In the genomic region with DNA sequence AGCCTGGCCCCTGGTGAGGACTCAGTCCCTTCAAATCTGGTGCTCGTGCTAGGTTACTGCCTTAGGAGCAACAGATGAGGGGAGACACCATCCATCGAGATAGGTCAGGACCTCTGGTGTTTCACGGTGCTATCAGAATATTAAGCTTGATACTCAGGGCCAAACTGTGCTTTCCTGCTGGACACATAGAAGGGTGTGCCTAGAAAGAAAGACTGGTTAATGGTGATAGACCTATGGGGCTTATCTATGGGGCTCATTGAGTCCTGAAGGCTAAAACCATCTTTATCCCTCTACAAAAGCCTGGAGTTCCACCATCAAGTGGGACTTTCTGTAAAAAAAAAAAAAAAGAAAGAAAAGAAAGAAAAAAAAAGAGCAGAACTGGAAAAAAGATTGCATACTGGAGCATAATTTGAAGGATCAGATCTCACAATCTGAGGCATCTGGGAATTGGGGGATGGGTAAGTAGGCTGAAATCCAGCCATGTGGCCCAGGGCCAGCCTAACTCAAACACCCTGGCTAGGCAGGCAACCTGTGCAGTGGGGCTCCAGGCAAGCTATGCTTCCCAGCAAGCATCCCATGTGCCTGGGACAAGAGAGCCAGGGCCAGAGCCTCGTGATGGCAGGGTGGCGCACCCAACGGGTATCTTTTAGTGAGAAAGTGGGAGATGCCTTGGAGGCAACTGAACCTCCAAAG, we compare ENCODE assay signal across 23 mouse cellular contexts. TPM values are rescaled to one million over a fixed set of nuclear protein-coding genes. Genes with fewer than 3 reads are reported as not detected.
DNase-seq lines count a peak whose midpoint lies in the region; ATAC-seq and TF ChIP-seq lines count a peak whose summit lies in the region.
"Had no signal": no experiment of that assay in that cellular context is flagged by ENCODE, and none has a peak within 500 bp of the region (broad histone marks: within the 10 kb centered on the region; RNA-seq: fewer than 3 reads in every experiment).

No protein-coding gene starts in this region.

- H3K9ac ChIP-seq in liver, embryonic 12.5 days: no peak overlapping the region
- H3K9ac ChIP-seq in liver, embryonic 15.5 days: no peak overlapping the region
- H3K9ac ChIP-seq in intestine, embryonic 15.5 days: no peak overlapping the region
- H3K9ac ChIP-seq: embryonic facial prominence, embryonic 12.5 days; heart, embryonic 13.5 days; hindbrain, embryonic 13.5 days had no signal

- H3K9me3 ChIP-seq in liver, embryonic 12.5 days (replicated peaks): no peaks in the 10 kb centered on the region
- no peaks in the 10 kb centered on the region for H3K9me3 ChIP-seq in liver, embryonic 15.5 days (replicated peaks)
- H3K9me3 ChIP-seq in intestine, embryonic 15.5 days: no peaks in the 10 kb centered on the region
- H3K9me3 ChIP-seq: embryonic facial prominence, embryonic 12.5 days; heart, embryonic 13.5 days; hindbrain, embryonic 13.5 days had no signal

- H3K4me3 ChIP-seq in liver, embryonic 12.5 days: no peak overlapping the region
- H3K4me3 ChIP-seq in liver, embryonic 15.5 days (replicated peaks): no peak overlapping the region
- no peak overlapping the region for H3K4me3 ChIP-seq in intestine, embryonic 15.5 days (replicated peaks)
- H3K4me3 ChIP-seq: embryonic facial prominence, embryonic 12.5 days; gastrocnemius, adult 2 months; heart, embryonic 13.5 days; hindbrain, embryonic 13.5 days had no signal

- TF ChIP-seq CTCF in brain, embryonic 14.5 days (IDR thresholded peaks at IDR 0.05; ENCODE audit: borderline replicate concordance, extremely low read depth, insufficient read depth, insufficient read length): no peak

- DNase-seq in cerebellum, postnatal 14 days: peak; percentile 15 to 36
- DNase-seq in cerebellum, postnatal 25 days: no peak
- no peak for DNase-seq in liver
- peak; percentile 64 for DNase-seq in brain, embryonic 14.5 days (ENCODE audit: low read depth)
- DNase-seq in layer of hippocampus, adult 9-11 months: no peak
- DNase-seq: adrenal gland, postnatal 36 days; cerebellum, adult 11-12 months; cerebellum, adult 9-10 months; gastrocnemius, adult 2 months; gastrocnemius, postnatal 25 days; heart, adult 11 months; heart, postnatal 4 days had no signal

- no peaks in the 10 kb centered on the region for H3K36me3 ChIP-seq in liver, embryonic 12.5 days
- no peaks in the 10 kb centered on the region for H3K36me3 ChIP-seq in liver, embryonic 15.5 days (replicated peaks)
- H3K36me3 ChIP-seq in intestine, embryonic 15.5 days: no peaks in the 10 kb centered on the region
- H3K36me3 ChIP-seq: embryonic facial prominence, embryonic 12.5 days; heart, embryonic 13.5 days; hindbrain, embryonic 13.5 days had no signal

- WGBS in liver, embryonic 12.5 days (ENCODE audit: insufficient replicate concordance): 45% methylated on average over 6 of the region's 6 CpGs
- WGBS in liver, embryonic 15.5 days (ENCODE audit: insufficient replicate concordance): 49% methylated on average over 6 of the region's 6 CpGs
- 95% methylated on average over 6 of the region's 6 CpGs for WGBS in intestine, embryonic 15.5 days

- no peak for TF ChIP-seq POLR2A in brain, embryonic 14.5 days (IDR thresholded peaks at IDR 0.05; ENCODE audit: borderline replicate concordance, extremely low read depth, insufficient read depth, insufficient read length, poor library complexity, severe bottlenecking)

- H3K27me3 ChIP-seq in liver, embryonic 12.5 days (replicated peaks): no peaks in the 10 kb centered on the region
- no peaks in the 10 kb centered on the region for H3K27me3 ChIP-seq in liver, embryonic 15.5 days
- H3K27me3 ChIP-seq in intestine, embryonic 15.5 days (replicated peaks): no peaks in the 10 kb centered on the region
- H3K27me3 ChIP-seq: embryonic facial prominence, embryonic 12.5 days; heart, embryonic 13.5 days; hindbrain, embryonic 13.5 days had no signal

- peak; percentile 76 for ATAC-seq in liver, embryonic 12.5 days
- ATAC-seq in liver, embryonic 15.5 days (ENCODE audit: insufficient read depth): peak; percentile 22; the same call in 1 of the 2 replicates
- ATAC-seq in intestine, embryonic 15.5 days: no peak
- ATAC-seq: forebrain, embryonic 16.5 days; hindbrain, postnatal 0 days had no signal

- peaks cover 27% of the 10 kb centered on the region for H3K4me1 ChIP-seq in liver, embryonic 12.5 days
- H3K4me1 ChIP-seq in liver, embryonic 15.5 days (replicated peaks): peaks cover 14% of the 10 kb centered on the region
- peaks cover 3% of the 10 kb centered on the region for H3K4me1 ChIP-seq in intestine, embryonic 15.5 days (replicated peaks)
- H3K4me1 ChIP-seq: hindbrain, embryonic 13.5 days had no signal

- H3K4me2 ChIP-seq in liver, embryonic 12.5 days: no peak overlapping the region
- no peak overlapping the region for H3K4me2 ChIP-seq in liver, embryonic 15.5 days
- no peak overlapping the region for H3K4me2 ChIP-seq in intestine, embryonic 15.5 days (replicated peaks)
- H3K4me2 ChIP-seq: embryonic facial prominence, embryonic 12.5 days; heart, embryonic 13.5 days; hindbrain, embryonic 13.5 days had no signal

- H3K27ac ChIP-seq in liver, embryonic 12.5 days: no peak overlapping the region
- no peak overlapping the region for H3K27ac ChIP-seq in liver, embryonic 15.5 days (replicated peaks)
- H3K27ac ChIP-seq in intestine, embryonic 15.5 days: no peak overlapping the region
- H3K27ac ChIP-seq: embryonic facial prominence, embryonic 12.5 days; gastrocnemius, adult 2 months; heart, embryonic 13.5 days; hindbrain, embryonic 13.5 days; hindbrain, postnatal 0 days had no signal

RNA-seq across cellular contexts. Expression of a gene that starts 24.6 kb away (rescaled TPM):
- 2.2 and 2.7 TPM in 2 replicates for polyA plus RNA-seq in liver, embryonic 12.5 days (2016; fragmentation: Nextera tagmentation; extraction: Ambion mirVana)
- 0.18 and 0.19 TPM in 2 replicates for polyA plus RNA-seq in brain, embryonic 14.5 days (2012; rRNA removed)
- 14.6 and 36.4 TPM in 2 replicates for polyA plus RNA-seq in liver, embryonic 15.5 days (2015; fragmentation: Nextera tagmentation; extraction: Ambion mirVana)
- 291 and 368 TPM in 2 replicates for polyA plus RNA-seq in intestine, embryonic 15.5 days (2015; fragmentation: Nextera tagmentation; extraction: Ambion mirVana)
- polyA plus RNA-seq: cortical plate, adult 2 months; forebrain, embryonic 11.5 days; forebrain, embryonic 16.5 days; heart, embryonic 13.5 days; heart, postnatal 0 days had no signal

RNA-seq across cellular contexts. Expression of a gene that starts 53.0 kb away (rescaled TPM):
- 98.3 and 102 TPM in 2 replicates for polyA plus RNA-seq in liver, embryonic 12.5 days (2016; fragmentation: Nextera tagmentation; extraction: Ambion mirVana)
- polyA plus RNA-seq in brain, embryonic 14.5 days (2012; rRNA removed): 78.1 and 91.7 TPM in 2 replicates
- 67.0 and 67.7 TPM in 2 replicates for polyA plus RNA-seq in liver, embryonic 15.5 days (2015; fragmentation: Nextera tagmentation; extraction: Ambion mirVana)
- polyA plus RNA-seq in intestine, embryonic 15.5 days (2015; fragmentation: Nextera tagmentation; extraction: Ambion mirVana): 149 and 156 TPM in 2 replicates

Comparison
In these comparisons a context has a peak if more than half of its experiments do, and no peak if none do; other contexts are left out.
1. DNase-seq: peak in cerebellum, postnatal 14 days (2 of 2) and brain, embryonic 14.5 days (single experiment); none in cerebellum, postnatal 25 days (0 of 2), liver (single experiment) and layer of hippocampus, adult 9-11 months (single experiment).